Mouse (Mus musculus): ENCODE results near the gene Nup62. TPM values are rescaled to one million over a fixed set of nuclear protein-coding genes. Genes with fewer than 3 reads are reported as not detected.
"Not testable (repeated sequence)": the region's sequence is repeated elsewhere in the genome, so short reads cannot be mapped to it uniquely, and the experiment has no call there.

Nup62 gene
- polyA plus RNA-seq, 1 experiment = 77.0 TPM

GRCm38 (mm10) chr7:44871181-44871580, 55.3 kb downstream of the Nup62 start:
- H3K4me2 ChIP-seq (ENCODE audit: low read depth) = no peak overlapping the region
- H3K36me3 ChIP-seq (ENCODE audit: control insufficient read depth, insufficient read depth) = no peaks in the 10 kb centered on the region
- no peak overlapping the region for H3K4me3 ChIP-seq
- TF ChIP-seq TCF3 (IDR thresholded peaks at IDR 0.05; ENCODE audit: insufficient read length, low read depth) (no peak), E2F4 (IDR thresholded peaks at IDR 0.05; ENCODE audit: insufficient read depth) (no peak), REST (IDR thresholded peaks at IDR 0.05; ENCODE audit: insufficient read depth, insufficient read length) (no peak), TCF12 (IDR thresholded peaks at IDR 0.05; ENCODE audit: insufficient read depth, poor library complexity, severe bottlenecking) (no peak), CEBPB (IDR thresholded peaks at IDR 0.05; ENCODE audit: insufficient read depth, poor library complexity, severe bottlenecking) (no peak), POLR2AphosphoS2 (IDR thresholded peaks at IDR 0.05; ENCODE audit: insufficient read length, low read depth) (no peak), SRF (IDR thresholded peaks at IDR 0.05; ENCODE audit: control insufficient read depth, insufficient read length, low read depth) (no peak), MYOG (IDR thresholded peaks at IDR 0.05; ENCODE audit: control insufficient read depth in 1 of 3, insufficient read depth in 1 of 3, insufficient read length in 2 of 3, low read depth in 2 of 3) (no peak), USF1 (IDR thresholded peaks at IDR 0.05; ENCODE audit: low read depth) (no peak)
- no peak overlapping the region for H3ac ChIP-seq (ENCODE audit: control insufficient read depth, insufficient read length)
- H3K27me3 ChIP-seq (ENCODE audit: control insufficient read depth, insufficient read depth, insufficient read length) = no peaks in the 10 kb centered on the region
- H3K79me2 ChIP-seq (ENCODE audit: control insufficient read depth, insufficient read depth) = peaks cover 24% of the 10 kb centered on the region

GRCm38 (mm10) chr7:44871774-44872173, 55.9 kb downstream of the Nup62 start:
- not testable (repeated sequence) for H3K36me3 ChIP-seq (ENCODE audit: control insufficient read depth, insufficient read depth); H3K4me2 ChIP-seq (ENCODE audit: low read depth); H3K27me3 ChIP-seq (ENCODE audit: control insufficient read depth, insufficient read depth, insufficient read length); H3K4me3 ChIP-seq; H3ac ChIP-seq (ENCODE audit: control insufficient read depth, insufficient read length)
- peaks cover 19% of the 10 kb centered on the region for H3K79me2 ChIP-seq (ENCODE audit: control insufficient read depth, insufficient read depth)

- Histone ChIP-seq H3K4me3 (no peak overlapping the region), H3K27me3 (ENCODE audit: control insufficient read depth, insufficient read depth, insufficient read length) (no peaks in the 10 kb centered on the region), H3K79me2 (ENCODE audit: control insufficient read depth, insufficient read depth) (no peaks in the 10 kb centered on the region), H3ac (ENCODE audit: control insufficient read depth, insufficient read length) (no peak overlapping the region), H3K4me2 (ENCODE audit: low read depth) (no peak overlapping the region), H3K36me3 (ENCODE audit: control insufficient read depth, insufficient read depth) (no peaks in the 10 kb centered on the region)
- no peak for TF ChIP-seq SRF (IDR thresholded peaks at IDR 0.05; ENCODE audit: control insufficient read depth, insufficient read length, low read depth)
- TF ChIP-seq TCF12 (IDR thresholded peaks at IDR 0.05; ENCODE audit: insufficient read depth, poor library complexity, severe bottlenecking) = no peak
- no peak for TF ChIP-seq MYOD1 (IDR thresholded peaks at IDR 0.05; ENCODE audit: control insufficient read depth in 1 of 3, insufficient read length in 2 of 3, low read depth in 2 of 3)
- no peak for TF ChIP-seq TCF3 (IDR thresholded peaks at IDR 0.05; ENCODE audit: insufficient read length, low read depth)
- TF ChIP-seq E2F4 (IDR thresholded peaks at IDR 0.05; ENCODE audit: insufficient read depth) = no peak
- no peak for TF ChIP-seq MAX (IDR thresholded peaks at IDR 0.05; ENCODE audit: low read depth)
- TF ChIP-seq MYOG (IDR thresholded peaks at IDR 0.05; ENCODE audit: control insufficient read depth in 1 of 3, insufficient read depth in 1 of 3, insufficient read length in 2 of 3, low read depth in 2 of 3) = no peak
- no peak for TF ChIP-seq POLR2A (IDR thresholded peaks at IDR 0.05; ENCODE audit: insufficient read length, low read depth)
- TF ChIP-seq REST (IDR thresholded peaks at IDR 0.05; ENCODE audit: insufficient read depth, insufficient read length) = no peak
- TF ChIP-seq CEBPB (IDR thresholded peaks at IDR 0.05; ENCODE audit: insufficient read depth, poor library complexity, severe bottlenecking) = no peak
- no peak for TF ChIP-seq USF1 (IDR thresholded peaks at IDR 0.05; ENCODE audit: low read depth)
- no peak for TF ChIP-seq POLR2AphosphoS2 (IDR thresholded peaks at IDR 0.05; ENCODE audit: insufficient read length, low read depth)
These were observed 61.9 kb downstream of the Nup62 start for GRCm38 (mm10) chr7:44877833-44878232.

Other genes starting within 250 kb of the Nup62 start
- gene Napsa, start 243.7 kb upstream of the Nup62 start, polyA plus RNA-seq (2012; fragmentation: generic; extraction: Trizol) = not detected
- 0.92 TPM for gene Kcnc3, start 225.4 kb upstream of the Nup62 start, polyA plus RNA-seq (2012; fragmentation: generic; extraction: Trizol)
- gene Myh14, start 145.2 kb upstream of the Nup62 start, polyA plus RNA-seq (2012; fragmentation: generic; extraction: Trizol) = 0.17 TPM
- gene Izumo2, start 107.3 kb upstream of the Nup62 start, polyA plus RNA-seq (2012; fragmentation: generic; extraction: Trizol) = not detected
- 20.6 TPM for gene Vrk3, start 67.7 kb upstream of the Nup62 start, polyA plus RNA-seq (2012; fragmentation: generic; extraction: Trizol)
- 0.12 TPM for gene Zfp473, start 65.0 kb upstream of the Nup62 start, polyA plus RNA-seq (2012; fragmentation: generic; extraction: Trizol)
- gene Il4i1, start 299 bp downstream of the Nup62 start, polyA plus RNA-seq (2012; fragmentation: generic; extraction: Trizol) = 1.9 TPM
- gene Atf5, start 570 bp downstream of the Nup62 start, polyA plus RNA-seq (2012; fragmentation: generic; extraction: Trizol) = 939 TPM
- 200 TPM for gene Akt1s1, start 32.9 kb downstream of the Nup62 start, polyA plus RNA-seq (2012; fragmentation: generic; extraction: Trizol)
- 53.8 TPM for gene Tbc1d17, start 33.0 kb downstream of the Nup62 start, polyA plus RNA-seq (2012; fragmentation: generic; extraction: Trizol)
- 47.9 TPM for gene Pnkp, start 41.1 kb downstream of the Nup62 start, polyA plus RNA-seq (2012; fragmentation: generic; extraction: Trizol)
- gene Ptov1, start 53.7 kb downstream of the Nup62 start, polyA plus RNA-seq (2012; fragmentation: generic; extraction: Trizol) = 298 TPM
- gene Med25, start 76.6 kb downstream of the Nup62 start, polyA plus RNA-seq (2012; fragmentation: generic; extraction: Trizol) = 57.4 TPM
- 11.6 TPM for gene Fuz, start 80.0 kb downstream of the Nup62 start, polyA plus RNA-seq (2012; fragmentation: generic; extraction: Trizol)
- 125 TPM for gene Ap2a1, start 113.4 kb downstream of the Nup62 start, polyA plus RNA-seq (2012; fragmentation: generic; extraction: Trizol)
- gene Tsks, start 127.1 kb downstream of the Nup62 start, polyA plus RNA-seq (2012; fragmentation: generic; extraction: Trizol) = not detected
- gene Cpt1c, start 158.8 kb downstream of the Nup62 start, polyA plus RNA-seq (2012; fragmentation: generic; extraction: Trizol) = 2.7 TPM
- gene Prmt1, start 170.5 kb downstream of the Nup62 start, polyA plus RNA-seq (2012; fragmentation: generic; extraction: Trizol) = 729 TPM
- gene Irf3, start 181.6 kb downstream of the Nup62 start, polyA plus RNA-seq (2012; fragmentation: generic; extraction: Trizol) = 45.1 TPM
- gene Bcl2l12, start 182.6 kb downstream of the Nup62 start, polyA plus RNA-seq (2012; fragmentation: generic; extraction: Trizol) = 13.3 TPM
- gene Scaf1, start 200.3 kb downstream of the Nup62 start, polyA plus RNA-seq (2012; fragmentation: generic; extraction: Trizol) = 56.7 TPM
- 127 TPM for gene Rras, start 201.9 kb downstream of the Nup62 start, polyA plus RNA-seq (2012; fragmentation: generic; extraction: Trizol)
- 10.2 TPM for gene Prr12, start 236.8 kb downstream of the Nup62 start, polyA plus RNA-seq (2012; fragmentation: generic; extraction: Trizol)
- 66.1 TPM for gene Nosip, start 246.3 kb downstream of the Nup62 start, polyA plus RNA-seq (2012; fragmentation: generic; extraction: Trizol)
- gene Prrg2, start 246.6 kb downstream of the Nup62 start, polyA plus RNA-seq (2012; fragmentation: generic; extraction: Trizol) = 12.9 TPM

Data from myocyte (in vitro differentiated cells).